Mouse (Mus musculus) E14TG2a.4 (cell line): ENCODE data around the gene Zfp235.

Source experiments
- CTCF ChIP-seq: conservative IDR thresholded peaks from 2 replicates; pipeline ENCODE4 v1.5.1; 2014; ENCODE audit warnings: low read length
- NANOG ChIP-seq: IDR thresholded peaks from 2 replicates; pipeline ENCODE4 v1.6.1; 2014; ENCODE audit warnings: borderline replicate concordance, low read length, mixed read lengths

GRCm38 (mm10) chr7:24175337-24175711 lies 41.4 kb downstream of the Zfp235 start:
- TF ChIP-seq CTCF (no peak), NANOG (no peak)
